Mouse (Mus musculus) thymus, adult 18-20 months (tissue): ENCODE measurements around the gene Rpl10a.
"Not testable (repeated sequence)": the region's sequence is repeated elsewhere in the genome, so short reads cannot be mapped to it uniquely, and the experiment has no call there.

Experiments used
- DNase-seq, 2 experiments: peaks; one replicate each; pipeline ENCODE4 v3.0.0; 2022; ENCODE audit warnings: mixed read lengths in 2 of 2

Rpl10a gene

GRCm38 (mm10) chr17:28332113-28332914 lies 4.0 kb downstream of the Rpl10a start:
- no peak for DNase-seq

- no peak for DNase-seq
These were observed 4.8 kb downstream of the Rpl10a start for GRCm38 (mm10) chr17:28332915-28333546.

GRCm38 (mm10) chr17:28335267-28335666 lies 7.0 kb downstream of the Rpl10a start:
- no peak for DNase-seq

GRCm38 (mm10) chr17:28337547-28337946 lies 9.3 kb downstream of the Rpl10a start:
- no peak for DNase-seq

- no peak for DNase-seq
These were observed 12.3 kb downstream of the Rpl10a start for GRCm38 (mm10) chr17:28340578-28340977.

GRCm38 (mm10) chr17:28341091-28341490 lies 12.8 kb downstream of the Rpl10a start:
- no peak for DNase-seq

- no peak for DNase-seq
These were observed 15.9 kb downstream of the Rpl10a start for GRCm38 (mm10) chr17:28344050-28344607.

- DNase-seq = no peak
These were observed 16.4 kb downstream of the Rpl10a start for GRCm38 (mm10) chr17:28344670-28345069.

- DNase-seq = no peak
These were observed 17.0 kb downstream of the Rpl10a start for GRCm38 (mm10) chr17:28345271-28345721.

- DNase-seq = no peak
These were observed 17.6 kb downstream of the Rpl10a start for GRCm38 (mm10) chr17:28345882-28346281.

- no peak for DNase-seq
These were observed 19.1 kb downstream of the Rpl10a start for GRCm38 (mm10) chr17:28347327-28347726.

- DNase-seq = no peak
These were observed 19.9 kb downstream of the Rpl10a start for GRCm38 (mm10) chr17:28348211-28348610.

GRCm38 (mm10) chr17:28349264-28349880 lies 21.1 kb downstream of the Rpl10a start:
- DNase-seq = no peak

GRCm38 (mm10) chr17:28349901-28350465 lies 21.7 kb downstream of the Rpl10a start:
- no peak for DNase-seq

- DNase-seq = peak; percentile 54 to 61
These were observed 22.4 kb downstream of the Rpl10a start, which contains the start of gene Tead3 for GRCm38 (mm10) chr17:28350466-28351352. TSS of gene Tead3 (minus strand) at chr17:28350817.

GRCm38 (mm10) chr17:28351353-28351890 lies 23.2 kb downstream of the Rpl10a start:
- DNase-seq = peak; percentile 34 to 49

GRCm38 (mm10) chr17:28352018-28352417 lies 23.7 kb downstream of the Rpl10a start:
- DNase-seq = no peak

GRCm38 (mm10) chr17:28355871-28356270 lies 27.6 kb downstream of the Rpl10a start:
- DNase-seq = no peak

- not testable (repeated sequence) for DNase-seq
These were observed 30.4 kb downstream of the Rpl10a start for GRCm38 (mm10) chr17:28358576-28359261.

- DNase-seq = no peak
These were observed 32.4 kb downstream of the Rpl10a start for GRCm38 (mm10) chr17:28360531-28361277.
